Mouse (Mus musculus): Measurements from ENCODE around the gene Adm2.

Adm2 gene

DNA sequence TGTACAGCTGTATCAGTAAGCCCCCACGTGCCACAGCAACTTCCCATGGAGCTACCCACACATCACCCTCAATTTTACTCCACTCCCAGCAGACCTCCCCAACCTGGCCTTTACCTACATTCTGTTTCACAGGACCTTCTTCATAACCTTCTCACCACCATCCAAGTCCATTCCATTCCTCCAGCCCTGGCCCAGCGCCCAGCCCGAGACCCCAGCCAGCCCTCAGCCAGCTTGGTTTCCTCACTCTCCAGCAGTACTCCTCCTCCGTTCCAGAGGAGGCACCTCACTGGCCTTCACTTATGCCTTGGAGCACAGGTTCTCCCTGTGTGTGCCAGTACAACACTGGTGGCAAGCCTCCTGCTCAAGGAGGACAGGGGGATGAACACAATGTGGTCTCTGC is 9.2 kb upstream of the Adm2 start:
- peak; percentile 13 for DNase-seq (ENCODE audit: low spot score)

DNA sequence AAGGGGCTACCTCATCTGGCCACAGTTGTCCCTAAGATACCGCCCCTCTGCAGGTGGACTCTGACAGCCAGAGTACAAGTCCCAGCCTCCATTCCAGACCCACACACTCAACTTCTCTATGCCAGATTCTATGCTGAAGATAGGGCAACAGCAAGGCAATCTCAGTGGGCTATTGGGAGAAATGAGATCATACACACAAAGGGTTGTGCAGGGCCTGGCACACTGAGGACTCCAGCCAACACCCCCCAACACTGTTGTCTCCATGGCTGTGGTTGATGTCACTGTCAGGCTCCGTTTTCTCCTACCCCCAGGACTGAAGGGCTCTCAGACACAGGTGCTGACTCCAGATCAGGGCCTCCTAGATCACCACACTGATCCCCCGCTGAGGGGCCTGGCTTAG is 8.4 kb upstream of the Adm2 start:
- DNase-seq (ENCODE audit: low spot score) = no peak

DNA sequence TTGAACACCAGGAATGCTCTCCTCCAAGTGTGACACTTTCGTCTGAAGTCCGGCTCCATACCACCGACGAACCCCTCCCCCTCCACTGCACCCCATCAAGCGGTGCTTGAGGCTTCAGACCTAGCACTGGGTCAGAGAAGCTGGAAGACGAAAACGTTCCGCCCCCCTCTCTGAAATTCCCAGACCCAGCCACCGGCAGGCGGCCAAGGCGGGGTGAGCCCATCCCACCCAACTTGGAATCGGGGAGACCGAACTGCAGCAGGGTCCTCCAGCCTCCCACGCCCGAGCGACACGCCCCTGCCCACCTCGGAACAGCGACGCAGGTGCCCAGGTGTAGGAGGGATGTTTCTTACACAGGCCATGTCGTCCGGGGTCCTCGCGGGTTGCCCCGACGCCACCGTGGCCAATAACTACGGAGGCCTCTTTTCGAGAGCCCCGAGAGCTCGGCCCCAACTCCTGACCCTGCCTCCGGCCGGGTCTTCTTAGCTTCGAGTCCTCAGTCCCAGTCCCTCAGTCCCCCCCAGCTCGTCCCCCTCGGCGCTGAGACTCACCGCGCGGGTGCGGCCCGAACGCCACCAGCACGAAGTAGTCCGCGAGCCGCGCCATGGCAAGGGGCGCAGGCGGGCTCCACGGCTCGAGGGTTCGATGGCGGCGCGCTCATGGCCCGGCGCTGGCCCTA is 7.9 kb upstream of the Adm2 start:
- peak; percentile 37 for DNase-seq (ENCODE audit: low spot score)

DNA sequence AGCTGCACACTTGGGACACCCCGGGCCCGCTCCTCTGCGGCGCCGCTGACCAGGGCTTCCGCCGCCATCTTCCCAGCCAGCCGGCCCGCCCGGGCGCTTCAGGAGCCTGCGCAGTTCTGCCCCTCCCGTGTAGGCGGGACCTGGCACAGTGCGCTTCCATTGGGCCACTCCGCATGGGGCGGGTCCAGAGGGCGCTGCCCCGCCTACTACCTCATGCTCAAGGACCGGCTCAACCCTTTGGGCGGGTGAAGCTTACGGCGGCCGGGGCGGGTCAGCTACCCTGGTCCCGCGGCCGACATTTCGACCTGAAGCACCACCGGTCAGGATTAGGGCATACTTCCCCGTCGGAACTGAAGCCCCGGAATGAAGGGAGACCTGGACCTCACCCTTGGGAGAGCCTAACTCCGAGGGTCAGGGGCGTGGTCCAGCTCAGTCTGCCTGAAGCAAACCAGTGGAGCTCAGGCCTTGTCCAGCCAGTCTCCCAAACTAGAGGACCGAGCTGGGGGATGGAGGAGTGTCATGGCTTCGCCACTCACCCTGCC is 7.3 kb upstream of the Adm2 start, which contains the start of gene Sbf1:
Sbf1 (minus strand) TSS at position 122 of the 542 bp plus-strand sequence.
- peak; percentile 98 for DNase-seq (ENCODE audit: low spot score)

DNA sequence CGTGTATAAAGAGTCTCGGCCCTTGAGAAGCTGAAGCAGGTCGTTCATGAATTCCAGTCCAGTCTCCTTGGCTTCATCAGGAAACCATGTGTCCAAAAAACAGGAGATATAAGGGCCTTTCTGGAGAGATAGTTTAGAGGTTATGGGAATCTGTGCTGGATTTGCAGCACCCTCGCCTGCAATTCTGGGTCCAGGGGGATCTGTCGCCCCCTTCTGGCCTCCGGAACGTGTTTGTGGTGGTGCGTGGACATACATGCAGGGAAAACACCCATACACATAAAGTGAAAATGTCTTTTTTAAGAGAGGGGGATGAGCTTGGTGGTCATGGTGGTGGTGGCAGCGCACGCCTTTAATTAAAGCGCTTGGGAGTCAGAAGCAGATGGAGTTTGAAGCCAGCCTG is 6.4 kb upstream of the Adm2 start:
- DNase-seq (ENCODE audit: low spot score) = peak; percentile 14

DNA sequence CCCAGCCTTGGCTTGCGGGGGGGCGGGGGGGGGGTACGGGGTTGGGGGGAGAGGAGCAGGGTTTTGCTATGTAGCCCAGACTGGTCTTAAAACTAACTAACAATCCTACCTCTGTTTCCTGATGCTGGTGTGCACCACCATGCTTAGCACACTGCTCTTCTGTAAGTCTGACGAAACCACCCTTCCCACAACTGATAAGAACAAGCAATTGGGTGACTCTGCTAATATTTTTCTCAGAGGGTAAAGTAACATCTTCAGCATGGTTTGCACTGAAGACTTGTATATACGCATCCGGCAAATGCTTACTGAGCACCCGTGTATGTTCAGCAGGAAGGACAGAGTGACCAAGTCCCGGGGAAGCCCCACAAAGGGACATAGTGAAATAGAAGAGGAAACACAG is 1.3 kb upstream of the Adm2 start:
- no peak for DNase-seq (ENCODE audit: low spot score)

DNA sequence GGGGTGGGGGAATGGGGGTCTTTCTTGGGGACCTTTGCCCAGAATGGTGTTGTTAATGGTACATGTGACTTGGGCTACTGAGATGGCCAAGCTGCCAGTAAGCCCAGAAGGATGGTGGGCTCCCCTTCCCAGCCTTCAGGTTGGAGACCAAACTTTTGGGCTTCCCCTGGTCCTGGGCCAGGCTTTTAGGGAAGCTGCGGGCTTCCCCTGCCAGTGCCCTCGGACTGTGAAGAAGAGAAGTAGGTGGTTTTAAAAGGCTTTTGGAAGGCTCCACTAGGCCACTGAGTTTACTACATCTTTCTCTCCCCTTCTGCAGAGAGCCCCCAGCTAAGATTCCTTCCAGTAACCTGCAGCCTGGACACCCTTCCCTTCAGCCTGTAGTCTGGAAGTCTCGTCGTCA is 1.1 kb downstream of the Adm2 start:
- no peak for DNase-seq (ENCODE audit: low spot score)

DNA sequence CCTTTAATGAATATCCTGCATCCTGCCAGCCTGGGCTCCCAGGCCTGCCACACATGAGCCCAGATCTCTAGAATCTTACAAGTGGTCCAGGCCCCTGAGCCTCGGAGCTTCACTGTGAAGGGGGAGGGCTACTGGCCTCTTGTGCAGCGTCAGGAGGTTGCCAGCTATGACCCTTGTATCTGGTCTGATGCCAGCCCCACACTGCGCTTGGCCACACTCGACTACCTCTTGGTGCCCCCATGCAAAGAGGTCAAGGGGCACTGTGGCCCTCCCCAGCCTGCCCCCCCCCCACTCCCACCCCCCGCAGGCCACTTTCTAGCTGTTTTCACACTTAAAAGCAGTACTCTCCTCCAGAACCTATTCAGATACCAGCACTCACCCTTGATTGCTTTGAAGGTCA is 3.9 kb downstream of the Adm2 start:
- no peak for DNase-seq (ENCODE audit: low spot score)

DNA sequence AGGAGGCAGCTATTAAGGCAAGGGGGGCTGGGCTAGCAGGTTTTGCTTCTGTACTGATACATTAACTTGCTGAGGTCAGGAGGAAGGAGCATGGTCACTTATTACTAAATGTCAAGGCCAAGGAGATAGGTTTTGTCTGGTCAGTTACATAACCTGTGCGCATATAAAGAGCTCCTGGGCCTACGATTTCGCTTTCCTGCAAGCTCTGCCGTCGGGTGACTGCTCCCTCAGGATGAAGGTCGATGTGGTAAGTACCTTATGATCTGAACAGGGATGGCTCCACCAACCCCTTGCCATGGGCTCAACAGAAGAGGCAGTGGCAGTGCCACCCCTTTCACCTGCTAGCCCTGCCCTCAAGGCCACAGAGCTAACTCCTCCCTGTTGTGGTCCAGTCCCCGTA is 11.8 kb downstream of the Adm2 start, which contains the start of gene Miox:
Miox (plus strand) TSS at position 128 of the 400 bp plus-strand sequence.
- DNase-seq (ENCODE audit: low spot score) = no peak

DNA sequence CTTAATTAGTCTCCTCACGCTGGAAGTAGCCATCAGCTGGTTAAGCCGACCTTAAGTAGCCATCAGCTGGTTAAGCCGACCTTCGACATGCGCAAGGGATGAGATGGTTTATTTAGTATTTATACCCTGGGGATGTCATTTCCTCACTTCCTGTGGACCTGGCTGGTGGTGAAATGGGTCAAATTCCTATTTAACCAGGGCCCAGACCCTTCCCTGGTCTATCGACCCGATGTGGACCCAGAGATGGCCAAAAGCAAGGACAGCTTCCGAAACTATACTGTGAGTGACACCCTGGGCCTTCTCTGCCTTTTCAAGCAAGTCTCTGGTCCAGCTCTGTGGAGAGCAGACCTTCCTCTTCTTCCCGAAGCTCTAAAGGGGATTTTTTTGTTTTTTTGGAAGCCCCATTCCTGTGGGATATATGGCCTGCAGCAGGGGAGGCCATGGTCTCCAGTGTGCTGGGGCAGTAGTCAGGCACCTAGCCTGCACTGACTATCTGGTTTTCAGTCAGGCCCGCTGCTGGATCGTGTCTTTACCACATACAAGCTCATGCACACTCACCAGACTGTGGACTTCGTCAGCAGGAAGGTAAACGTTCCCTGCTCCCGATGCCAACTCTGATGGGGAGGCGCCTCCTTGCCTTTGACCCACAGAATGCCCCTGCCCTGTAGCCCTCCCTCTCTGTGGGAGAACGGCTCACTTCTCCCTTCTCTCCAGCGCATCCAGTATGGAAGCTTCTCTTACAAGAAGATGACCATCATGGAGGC is 12.4 kb downstream of the Adm2 start:
- DNase-seq (ENCODE audit: low spot score) = no peak

DNA sequence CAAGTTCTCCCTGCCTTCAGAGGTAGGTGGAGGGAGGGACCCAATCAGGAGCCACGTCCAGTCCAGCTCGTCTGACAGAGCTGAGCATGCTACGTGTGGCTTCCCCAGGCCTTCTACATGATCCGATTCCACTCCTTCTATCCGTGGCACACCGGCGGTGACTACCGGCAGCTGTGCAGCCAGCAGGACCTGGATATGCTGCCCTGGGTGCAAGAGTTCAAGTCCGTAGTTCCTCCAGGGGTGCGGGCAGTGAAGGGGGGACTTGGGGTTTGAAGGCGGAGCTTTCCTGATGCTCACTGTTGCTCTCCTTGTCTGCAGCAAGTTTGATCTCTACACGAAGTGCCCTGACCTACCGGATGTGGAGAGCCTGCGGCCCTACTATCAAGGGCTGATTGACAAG is 13.9 kb downstream of the Adm2 start:
- no peak for DNase-seq (ENCODE audit: low spot score)

DNA sequence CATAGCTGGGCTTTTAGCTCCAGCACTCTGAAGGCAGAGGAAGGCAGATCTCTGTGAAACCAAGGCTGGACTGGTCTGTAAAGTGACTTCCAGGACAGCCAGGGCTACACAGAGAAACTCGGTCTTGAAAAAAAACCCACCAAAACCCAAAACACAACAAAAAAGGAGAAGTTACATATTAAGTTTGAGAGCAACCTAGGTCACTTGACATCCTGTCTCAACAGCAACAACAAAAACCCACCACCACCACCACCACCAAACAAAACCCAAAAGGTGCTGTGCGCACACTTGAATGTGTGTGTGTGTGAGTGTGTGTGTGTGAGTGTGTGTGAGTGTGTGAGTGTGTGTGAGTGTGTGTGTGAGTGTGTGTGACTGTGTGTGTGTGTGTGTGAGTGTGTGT is 17.2 kb downstream of the Adm2 start:
- no peak for DNase-seq (ENCODE audit: low spot score)

DNA sequence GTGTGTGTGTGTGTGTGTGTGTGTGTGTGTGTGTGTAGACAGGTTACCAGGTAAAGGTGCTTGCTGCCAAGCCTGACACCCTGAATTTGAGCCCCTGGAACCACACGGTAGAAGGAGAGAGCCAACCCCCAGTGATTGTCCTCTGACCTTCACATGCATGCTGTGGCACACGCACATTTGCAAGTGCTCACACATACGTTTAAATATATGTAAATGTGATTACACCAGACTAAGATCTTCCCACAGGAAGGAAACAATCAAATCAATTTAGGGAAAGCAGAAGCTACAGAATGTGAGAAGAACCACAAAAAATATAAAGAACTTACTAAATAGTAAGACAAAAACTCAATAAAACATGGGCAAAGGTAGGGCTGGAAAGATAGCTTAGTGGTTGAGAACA is 17.6 kb downstream of the Adm2 start:
- no peak for DNase-seq (ENCODE audit: low spot score)

DNA sequence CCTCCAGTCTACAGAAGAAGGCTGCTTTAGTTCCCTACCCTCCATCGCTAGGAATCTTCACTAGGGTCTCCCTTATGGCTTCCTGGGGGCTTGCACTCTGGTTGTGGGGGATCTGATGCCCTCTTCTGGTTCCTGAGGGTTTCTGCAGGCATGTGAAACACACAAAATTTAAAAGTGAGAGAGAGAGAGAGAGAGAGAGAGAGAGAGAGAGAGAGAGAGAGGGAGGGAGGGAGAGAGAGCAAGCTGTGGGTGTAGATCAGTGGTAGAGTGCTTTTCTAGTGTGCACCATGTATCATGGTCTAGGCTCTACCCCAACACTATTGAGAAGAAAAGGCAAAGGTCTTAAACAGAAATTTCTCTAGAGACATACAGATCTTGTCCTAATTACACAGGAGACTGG is 19.2 kb downstream of the Adm2 start:
- no peak for DNase-seq (ENCODE audit: low spot score)

DNA sequence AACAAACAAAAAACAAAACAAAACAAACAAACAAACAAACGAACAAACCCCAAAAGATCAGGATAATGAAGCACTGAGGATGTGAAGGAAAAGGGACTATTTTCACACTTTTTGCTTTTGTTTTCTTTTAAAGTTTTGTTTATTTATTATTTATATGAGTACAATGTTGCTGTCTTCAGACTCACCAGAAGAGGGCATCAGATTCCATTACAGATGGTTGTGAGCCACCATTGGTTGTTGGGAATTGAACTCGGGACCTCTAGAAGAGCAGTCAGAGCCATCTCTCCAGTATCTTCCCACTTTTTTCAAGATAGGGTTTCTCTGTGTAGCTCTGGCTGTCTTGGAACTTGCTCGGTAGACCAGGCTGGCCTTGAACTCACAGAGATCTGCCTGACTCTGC is 20.8 kb downstream of the Adm2 start:
- DNase-seq (ENCODE audit: low spot score) = no peak

DNA sequence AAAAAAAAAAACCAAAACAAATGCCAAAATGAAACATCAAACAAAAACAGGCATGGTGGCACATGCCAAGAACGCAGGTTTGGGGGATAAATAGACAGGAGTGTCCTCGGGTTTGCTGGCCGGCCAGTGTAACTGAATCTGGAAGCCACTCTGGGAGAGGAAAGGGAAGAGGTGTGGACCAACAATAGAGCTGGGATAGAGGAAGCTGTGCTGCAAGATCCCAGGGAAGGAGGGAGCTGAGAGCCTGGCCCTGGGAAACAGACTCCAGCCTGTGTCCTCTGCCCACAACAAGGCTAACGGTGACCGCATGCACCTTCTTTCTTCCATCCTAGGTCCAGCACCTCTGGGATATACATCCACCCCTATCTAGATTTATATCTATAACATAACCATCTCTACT is 27.9 kb downstream of the Adm2 start:
- DNase-seq (ENCODE audit: low spot score) = no peak

DNA sequence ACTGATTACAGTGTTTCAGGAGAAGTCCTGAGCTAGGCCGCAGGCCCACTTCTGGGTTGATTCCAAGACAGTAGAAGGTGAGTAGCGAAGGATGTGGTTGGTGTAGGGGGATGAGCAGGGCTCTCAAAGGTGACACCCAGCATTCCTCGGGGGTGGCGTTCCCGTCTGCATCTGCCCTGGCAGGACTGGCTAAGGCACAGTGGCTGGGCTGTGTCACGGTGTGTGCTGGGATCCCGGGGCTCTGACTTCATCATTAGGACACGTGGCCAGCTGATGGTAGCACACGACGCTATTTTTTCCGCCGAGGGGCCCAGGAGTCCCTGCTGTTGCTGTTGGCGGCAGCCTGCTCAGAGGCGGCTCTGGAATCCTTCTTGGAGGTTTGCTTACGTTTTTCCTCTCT is 28.8 kb downstream of the Adm2 start:
- no peak for DNase-seq (ENCODE audit: low spot score)

DNA sequence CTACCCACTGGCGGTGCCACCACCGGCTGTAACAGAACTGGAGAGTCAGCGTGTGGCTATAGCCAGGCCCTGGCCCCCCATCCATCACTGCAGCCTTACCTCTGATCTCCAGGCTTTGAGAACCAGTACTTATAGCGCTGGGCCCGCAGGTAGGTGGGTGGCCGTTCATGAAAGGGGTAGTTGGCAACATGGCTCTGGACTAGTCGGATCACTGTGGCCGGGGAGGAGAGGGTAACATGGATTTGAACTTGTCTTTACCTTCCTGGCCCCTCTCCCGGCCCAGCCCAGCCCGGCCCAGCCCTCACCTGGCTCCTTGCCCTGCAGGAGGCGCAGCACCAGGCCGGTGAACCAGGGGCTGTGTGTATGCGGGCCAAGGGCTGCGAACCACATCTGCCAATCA is 29.5 kb downstream of the Adm2 start:
- DNase-seq (ENCODE audit: low spot score) = no peak

DNA sequence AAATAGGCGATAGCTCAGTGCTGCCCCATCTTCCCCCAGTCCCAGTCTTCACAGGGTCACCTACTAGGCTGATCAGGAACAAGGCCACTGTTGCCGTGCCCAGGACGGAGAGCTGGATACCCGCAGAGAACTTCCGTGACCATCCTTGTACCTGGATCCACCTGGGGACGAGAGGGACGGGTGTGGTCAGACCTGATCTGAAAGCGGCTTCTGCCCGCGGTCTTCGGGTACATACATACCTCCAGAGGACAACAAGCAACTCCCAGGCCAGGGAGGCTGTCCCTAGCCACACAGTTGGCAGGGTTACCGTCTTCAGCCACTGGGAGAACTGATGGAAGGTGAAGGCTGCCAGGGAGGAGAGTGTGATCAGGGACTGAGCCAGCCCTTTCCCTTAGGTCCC is 30.3 kb downstream of the Adm2 start:
- DNase-seq (ENCODE audit: low spot score) = no peak

DNA sequence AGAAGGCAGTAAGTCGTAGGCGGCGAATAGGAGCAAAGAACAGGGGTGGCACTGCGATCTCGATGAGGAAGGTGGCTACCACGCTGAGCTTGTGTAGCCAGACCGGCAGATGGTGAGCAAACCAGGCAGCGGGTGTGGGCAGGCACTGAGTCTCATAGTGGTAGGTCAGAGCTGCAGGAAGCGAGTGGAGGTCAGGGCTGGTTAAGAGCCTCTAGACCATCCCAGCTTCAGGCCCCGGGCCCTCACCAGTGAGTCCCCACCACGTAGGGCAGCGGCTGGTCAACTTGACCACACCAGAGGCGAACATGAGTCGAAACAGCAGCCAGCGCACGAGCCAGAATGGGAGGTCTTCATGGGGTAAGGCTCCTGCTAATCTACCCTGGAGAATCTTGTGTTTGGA is 31.3 kb downstream of the Adm2 start:
- no peak for DNase-seq (ENCODE audit: low spot score)

DNA sequence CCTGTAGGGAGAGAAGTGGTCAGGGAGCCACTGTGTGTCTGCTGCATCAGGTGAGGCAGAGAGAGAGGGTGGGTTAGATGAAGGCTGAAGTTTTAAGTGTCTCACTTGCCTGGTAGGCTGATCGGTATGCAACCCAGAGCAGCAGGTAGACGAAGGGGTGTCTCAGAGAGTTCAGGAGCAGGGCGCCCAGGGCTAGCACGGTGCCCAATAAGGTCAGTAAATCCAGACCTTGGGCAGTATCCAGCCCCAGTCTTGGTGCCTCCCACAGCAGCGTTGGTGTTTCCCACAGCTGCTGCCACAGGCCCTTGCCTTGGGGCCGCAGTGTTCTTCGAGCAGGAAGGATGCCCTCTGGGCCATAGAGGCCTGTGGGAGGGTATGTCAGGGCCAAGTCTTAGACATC is 31.9 kb downstream of the Adm2 start:
- DNase-seq (ENCODE audit: low spot score) = no peak

DNA sequence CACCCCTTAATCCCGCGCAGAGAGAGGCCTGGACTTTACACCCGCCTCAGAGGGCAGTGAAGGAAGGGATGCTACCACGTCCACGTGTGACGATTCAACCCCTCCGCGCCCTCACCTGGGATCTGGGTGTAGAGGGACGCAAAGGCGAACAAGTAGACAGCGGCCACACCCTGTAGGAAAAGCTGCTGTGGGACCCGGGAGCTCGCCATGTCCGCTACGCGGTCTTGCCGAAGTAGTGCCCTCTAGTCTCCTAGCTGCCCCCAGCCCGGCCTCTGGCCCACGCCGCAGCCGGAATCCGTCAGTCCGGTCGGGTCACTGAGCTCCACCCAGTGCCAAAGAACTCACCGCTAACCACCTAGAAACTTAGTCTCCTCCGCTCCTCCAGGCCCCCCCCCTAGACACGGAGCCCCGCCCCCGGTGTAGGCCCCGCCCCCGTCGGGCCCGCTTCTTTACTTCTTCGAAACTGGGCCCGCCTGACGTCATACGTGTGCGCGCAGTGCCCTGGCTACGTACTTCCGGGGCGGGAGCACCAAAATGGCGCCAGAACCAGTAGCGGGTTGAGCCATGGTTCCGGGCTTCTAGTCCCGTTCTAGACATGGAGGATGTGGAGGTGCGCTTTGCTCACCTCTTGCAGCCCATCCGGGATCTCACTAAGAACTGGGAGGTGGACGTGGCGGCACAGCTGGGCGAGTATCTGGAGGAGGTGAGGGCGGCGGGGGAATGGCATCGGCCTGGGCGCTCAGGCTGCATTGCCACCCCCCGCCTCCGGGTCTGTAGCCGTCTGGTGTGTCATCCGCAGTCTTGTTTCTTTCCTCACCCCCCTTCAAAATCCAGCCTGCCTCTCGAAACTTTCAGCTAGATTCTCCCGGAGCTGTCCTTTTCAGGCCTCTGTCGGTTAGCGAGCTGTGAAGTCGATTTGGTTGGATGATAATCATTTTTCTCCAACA is 33.0 kb downstream of the Adm2 start, which contains the start of the genes Lmf2 and Ncaph2:
Lmf2 (minus strand) TSS at position 419 of the 947 bp plus-strand sequence.
Ncaph2 (plus strand) TSS at position 479 of the 947 bp plus-strand sequence.
- DNase-seq (ENCODE audit: low spot score) = peak; percentile 93
